Mouse (Mus musculus): ENCODE measurements around the gene Cobll1. TPM values are rescaled to one million over a fixed set of nuclear protein-coding genes. Genes with fewer than 3 reads are reported as not detected.

The Cobll1 gene
- total RNA-seq, 1 experiment from 2014 or later, result 15.9 TPM

- peak; percentile 7; the same call in 1 of the 2 replicates for ATAC-seq (ENCODE audit: extremely low read depth, insufficient number of reproducible peaks, low FRiP score, poor library complexity, severe bottlenecking)
Measured at GRCm38 (mm10) chr2:65238171-65238963, 836 bp downstream of the Cobll1 start.

GRCm38 (mm10) chr2:65237610-65238170 is 1.5 kb downstream of the Cobll1 start:
- ATAC-seq (ENCODE audit: extremely low read depth, insufficient number of reproducible peaks, low FRiP score, poor library complexity, severe bottlenecking), result peak; percentile 62

GRCm38 (mm10) chr2:65237116-65237515 is 2.1 kb downstream of the Cobll1 start:
- no peak for ATAC-seq (ENCODE audit: extremely low read depth, insufficient number of reproducible peaks, low FRiP score, poor library complexity, severe bottlenecking)

GRCm38 (mm10) chr2:65236644-65237043 is 2.6 kb downstream of the Cobll1 start:
- no peak for ATAC-seq (ENCODE audit: extremely low read depth, insufficient number of reproducible peaks, low FRiP score, poor library complexity, severe bottlenecking)

- no peak for ATAC-seq (ENCODE audit: extremely low read depth, insufficient number of reproducible peaks, low FRiP score, poor library complexity, severe bottlenecking)
Measured at GRCm38 (mm10) chr2:65232756-65233535, 6.3 kb downstream of the Cobll1 start.

- no peak for ATAC-seq (ENCODE audit: extremely low read depth, insufficient number of reproducible peaks, low FRiP score, poor library complexity, severe bottlenecking)
Measured at GRCm38 (mm10) chr2:65228426-65228825, 10.8 kb downstream of the Cobll1 start.

- no peak for ATAC-seq (ENCODE audit: extremely low read depth, insufficient number of reproducible peaks, low FRiP score, poor library complexity, severe bottlenecking)
Measured at GRCm38 (mm10) chr2:65227898-65228290, 11.3 kb downstream of the Cobll1 start.

GRCm38 (mm10) chr2:65227154-65227897 is 11.9 kb downstream of the Cobll1 start:
- ATAC-seq (ENCODE audit: extremely low read depth, insufficient number of reproducible peaks, low FRiP score, poor library complexity, severe bottlenecking), result no peak

GRCm38 (mm10) chr2:65226494-65226893 is 12.7 kb downstream of the Cobll1 start:
- no peak for ATAC-seq (ENCODE audit: extremely low read depth, insufficient number of reproducible peaks, low FRiP score, poor library complexity, severe bottlenecking)

GRCm38 (mm10) chr2:65223956-65224735 is 15.1 kb downstream of the Cobll1 start:
- ATAC-seq (ENCODE audit: extremely low read depth, insufficient number of reproducible peaks, low FRiP score, poor library complexity, severe bottlenecking), result no peak

GRCm38 (mm10) chr2:65223012-65223411 is 16.2 kb downstream of the Cobll1 start:
- no peak for ATAC-seq (ENCODE audit: extremely low read depth, insufficient number of reproducible peaks, low FRiP score, poor library complexity, severe bottlenecking)

GRCm38 (mm10) chr2:65221646-65222045 is 17.6 kb downstream of the Cobll1 start:
- ATAC-seq (ENCODE audit: extremely low read depth, insufficient number of reproducible peaks, low FRiP score, poor library complexity, severe bottlenecking), result no peak

GRCm38 (mm10) chr2:65220563-65220962 is 18.6 kb downstream of the Cobll1 start:
- no peak for ATAC-seq (ENCODE audit: extremely low read depth, insufficient number of reproducible peaks, low FRiP score, poor library complexity, severe bottlenecking)

GRCm38 (mm10) chr2:65219375-65220135 is 19.6 kb downstream of the Cobll1 start:
- ATAC-seq (ENCODE audit: extremely low read depth, insufficient number of reproducible peaks, low FRiP score, poor library complexity, severe bottlenecking), result no peak

GRCm38 (mm10) chr2:65218318-65218717 is 20.9 kb downstream of the Cobll1 start:
- ATAC-seq (ENCODE audit: extremely low read depth, insufficient number of reproducible peaks, low FRiP score, poor library complexity, severe bottlenecking), result no peak

GRCm38 (mm10) chr2:65217677-65218076 is 21.5 kb downstream of the Cobll1 start:
- no peak for ATAC-seq (ENCODE audit: extremely low read depth, insufficient number of reproducible peaks, low FRiP score, poor library complexity, severe bottlenecking)

GRCm38 (mm10) chr2:65216163-65216562 is 23.0 kb downstream of the Cobll1 start:
- ATAC-seq (ENCODE audit: extremely low read depth, insufficient number of reproducible peaks, low FRiP score, poor library complexity, severe bottlenecking), result no peak

- ATAC-seq (ENCODE audit: extremely low read depth, insufficient number of reproducible peaks, low FRiP score, poor library complexity, severe bottlenecking), result no peak
Measured at GRCm38 (mm10) chr2:65214556-65214955, 24.6 kb downstream of the Cobll1 start.

Measured in neutrophil, adult 5-6 weeks (primary cell).